ENCODE assay signal across 10 mouse cellular contexts in genomic region chr19:4220416-4220815, GRCm38 (mm10). TPM values are rescaled to one million over a fixed set of nuclear protein-coding genes. Genes with fewer than 3 reads are reported as not detected.
DNase-seq lines count a peak whose midpoint lies in the region; ATAC-seq and TF ChIP-seq lines count a peak whose summit lies in the region.
"Had no signal": no experiment of that assay in that cellular context is flagged by ENCODE, and none has a peak within 500 bp of the region (broad histone marks: within the 10 kb centered on the region; RNA-seq: fewer than 3 reads in every experiment).

No protein-coding gene starts in this region.

- no peak for TF ChIP-seq EP300 in liver, postnatal 0 days (IDR thresholded peaks at IDR 0.05; ENCODE audit: low read depth)

- peaks cover 46% of the 10 kb centered on the region for H3K4me1 ChIP-seq in embryonic facial prominence, embryonic 14.5 days (ENCODE audit: control insufficient read depth, insufficient read depth, low read length)
- peaks cover 49% of the 10 kb centered on the region for H3K4me1 ChIP-seq in liver, postnatal 0 days (ENCODE audit: insufficient read depth)

- peak; percentile 90 for DNase-seq in heart, adult 11 months
- no peak for DNase-seq in heart, postnatal 14 days
- peak; percentile 31 to 44 for DNase-seq in kidney, postnatal 4 days
- DNase-seq in kidney, adult 8-10 months, result no peak
- DNase-seq in embryonic facial prominence, embryonic 14.5 days (ENCODE audit: low spot score), result no peak
- no peak for DNase-seq in liver, postnatal 0 days
- no peak for DNase-seq in urinary bladder, postnatal 14 days (ENCODE audit: low spot score)
- no peak for DNase-seq in layer of hippocampus, adult 2 months (ENCODE audit: low spot score in 2 of 2)
- DNase-seq: thymus, adult 18-20 months had no signal

- 47% methylated on average over 4 of the region's 4 CpGs for WGBS in embryonic facial prominence, embryonic 14.5 days
- WGBS in liver, postnatal 0 days (ENCODE audit: insufficient replicate concordance), result 53% methylated on average over 4 of the region's 4 CpGs

- H3K4me2 ChIP-seq in embryonic facial prominence, embryonic 14.5 days (ENCODE audit: low read depth, low read length), result peak overlapping the region; percentile 28
- peak overlapping the region; percentile 20; the same call in 1 of the 2 replicates for H3K4me2 ChIP-seq in liver, postnatal 0 days (ENCODE audit: low read depth, low read length)

- peaks cover 12% of the 10 kb centered on the region for H3K36me3 ChIP-seq in embryonic facial prominence, embryonic 14.5 days (ENCODE audit: control insufficient read depth, insufficient read depth, low read length)
- H3K36me3 ChIP-seq in liver, postnatal 0 days (replicated peaks; ENCODE audit: insufficient read depth, low read length), result no peaks in the 10 kb centered on the region; the same call in 1 of the 2 replicates

- no peak for TF ChIP-seq CTCF in liver, postnatal 0 days (IDR thresholded peaks at IDR 0.05; ENCODE audit: low read depth)
- no peak for TF ChIP-seq CTCF in layer of hippocampus, adult 2 months (conservative IDR thresholded peaks at IDR 0.05)

- H3K27me3 ChIP-seq in embryonic facial prominence, embryonic 14.5 days (replicated peaks; ENCODE audit: control insufficient read depth, insufficient read depth, low read length), result no peaks in the 10 kb centered on the region
- H3K27me3 ChIP-seq in liver, postnatal 0 days (ENCODE audit: insufficient read depth, low read length), result peaks cover 20% of the 10 kb centered on the region

- H3K9me3 ChIP-seq in embryonic facial prominence, embryonic 14.5 days (ENCODE audit: control insufficient read depth, low read length), result no peaks in the 10 kb centered on the region
- no peaks in the 10 kb centered on the region for H3K9me3 ChIP-seq in liver, postnatal 0 days (ENCODE audit: low read length)

- H3K9ac ChIP-seq in embryonic facial prominence, embryonic 14.5 days (ENCODE audit: low read depth, low read length), result peak overlapping the region; percentile 35; the same call in 1 of the 2 replicates
- H3K9ac ChIP-seq in liver, postnatal 0 days (replicated peaks), result no peak overlapping the region

- peak; percentile 47; the same call in 1 of the 2 replicates for ATAC-seq in embryonic facial prominence, embryonic 14.5 days (ENCODE audit: low read depth)
- no peak for ATAC-seq in liver, postnatal 0 days

- H3K27ac ChIP-seq in embryonic facial prominence, embryonic 14.5 days (replicated peaks; ENCODE audit: low read depth, low read length), result peak overlapping the region; percentile 57
- peak overlapping the region; percentile 80; the same call in 1 of the 2 replicates for H3K27ac ChIP-seq in liver, postnatal 0 days (ENCODE audit: low read depth)
- H3K27ac ChIP-seq in layer of hippocampus, adult 2 months, result no peak overlapping the region

- intact Hi-C loops in heart, postnatal 14 days (cut with DNase I), result no loop called here

- no peak overlapping the region for H3K4me3 ChIP-seq in embryonic facial prominence, embryonic 14.5 days (ENCODE audit: low read depth, low read length)
- no peak overlapping the region for H3K4me3 ChIP-seq in liver, postnatal 0 days (ENCODE audit: low read depth, low read length)
- no peak overlapping the region for H3K4me3 ChIP-seq in layer of hippocampus, adult 2 months

RNA-seq across cellular contexts. Expression of gene AC109138.7, which starts 6.3 kb away (rescaled TPM):
- not detected for total RNA-seq in heart, postnatal 14 days (2021)
- not detected in 2 replicates for polyA plus RNA-seq in embryonic facial prominence, embryonic 14.5 days (2014; fragmentation: Nextera tagmentation; extraction: Ambion mirVana)
- not detected in 2 replicates for polyA plus RNA-seq in liver, postnatal 0 days (2015; fragmentation: Nextera tagmentation; extraction: Ambion mirVana)
- not detected for total RNA-seq in layer of hippocampus, adult 2 months (2021)
- total RNA-seq: liver, adult 2 months had no signal
- polyA plus RNA-seq: liver, adult 2 months had no signal

RNA-seq across cellular contexts. Expression of gene Clcf1, which starts 6.4 kb away (rescaled TPM):
- total RNA-seq in heart, postnatal 14 days (2021), result 1 to 10 TPM; 1.6 to 2.0 TPM
- polyA plus RNA-seq in embryonic facial prominence, embryonic 14.5 days (2014; fragmentation: Nextera tagmentation; extraction: Ambion mirVana), result 6.0 and 6.3 TPM in 2 replicates
- polyA plus RNA-seq in liver, postnatal 0 days (2015; fragmentation: Nextera tagmentation; extraction: Ambion mirVana), result 0.91 and 1.1 TPM in 2 replicates
- total RNA-seq in layer of hippocampus, adult 2 months (2021), result under 1 TPM; 0.61 to 0.76 TPM

RNA-seq across cellular contexts. Expression of gene Pold4, which starts 11.3 kb away (rescaled TPM):
- 10 to 100 TPM in 1 of 2 experiments, 1 to 10 TPM in 1; 9.5 to 10.8 TPM for total RNA-seq in heart, postnatal 14 days (2021)
- polyA plus RNA-seq in embryonic facial prominence, embryonic 14.5 days (2014; fragmentation: Nextera tagmentation; extraction: Ambion mirVana), result 28.1 and 31.3 TPM in 2 replicates
- 28.5 and 31.1 TPM in 2 replicates for polyA plus RNA-seq in liver, postnatal 0 days (2015; fragmentation: Nextera tagmentation; extraction: Ambion mirVana)
- 10 to 100 TPM; 16.7 to 18.2 TPM for total RNA-seq in layer of hippocampus, adult 2 months (2021)

RNA-seq across cellular contexts. Expression of gene Rad9a, which starts 19.0 kb away (rescaled TPM):
- total RNA-seq in heart, postnatal 14 days (2021), result 1 to 10 TPM; 4.7 to 5.0 TPM
- polyA plus RNA-seq in embryonic facial prominence, embryonic 14.5 days (2014; fragmentation: Nextera tagmentation; extraction: Ambion mirVana), result 28.9 and 32.4 TPM in 2 replicates
- 8.0 and 9.0 TPM in 2 replicates for polyA plus RNA-seq in liver, postnatal 0 days (2015; fragmentation: Nextera tagmentation; extraction: Ambion mirVana)
- total RNA-seq in layer of hippocampus, adult 2 months (2021), result 1 to 10 TPM; 8.1 to 8.7 TPM

RNA-seq across cellular contexts. Expression of gene Ppp1ca, which starts 28.6 kb away (rescaled TPM):
- 100 to 1,000 TPM; 368 to 404 TPM for total RNA-seq in heart, postnatal 14 days (2021)
- 744 and 800 TPM in 2 replicates for polyA plus RNA-seq in embryonic facial prominence, embryonic 14.5 days (2014; fragmentation: Nextera tagmentation; extraction: Ambion mirVana)
- polyA plus RNA-seq in liver, postnatal 0 days (2015; fragmentation: Nextera tagmentation; extraction: Ambion mirVana), result 269 and 284 TPM in 2 replicates
- 100 to 1,000 TPM; 263 to 276 TPM for total RNA-seq in layer of hippocampus, adult 2 months (2021)

Comparison
In these comparisons a context has a peak if more than half of its experiments do, and no peak if none do; other contexts are left out.
1. DNase-seq: peak in heart, adult 11 months (single experiment) and kidney, postnatal 4 days (2 of 2); none in heart, postnatal 14 days (0 of 2), kidney, adult 8-10 months (0 of 2), embryonic facial prominence, embryonic 14.5 days (single experiment), liver, postnatal 0 days (single experiment), urinary bladder, postnatal 14 days (single experiment) and layer of hippocampus, adult 2 months (0 of 2).